Mouse (Mus musculus): ENCODE measurements around the gene Trim41. TPM values are rescaled to one million over a fixed set of nuclear protein-coding genes. Genes with fewer than 3 reads are reported as not detected.

The Trim41 gene
- polyA plus RNA-seq, 1 experiment from 2014 or later, result 7.1 TPM

Other genes starting within 250 kb of the Trim41 start
- gene Rack1, start 17.0 kb downstream of the Trim41 start, polyA plus RNA-seq (2016; fragmentation: Nextera tagmentation; extraction: Ambion mirVana), result 660 and 665 TPM in 2 replicates
- gene Trim7, start 8.8 kb upstream of the Trim41 start, polyA plus RNA-seq (2016; fragmentation: Nextera tagmentation; extraction: Ambion mirVana), result 0.65 and 1.5 TPM in 2 replicates
- 6.9 and 7.0 TPM in 2 replicates for gene Gm12184, start 9.3 kb upstream of the Trim41 start, polyA plus RNA-seq (2016; fragmentation: Nextera tagmentation; extraction: Ambion mirVana)
- gene Irgm1, start 54.3 kb upstream of the Trim41 start, polyA plus RNA-seq (2016; fragmentation: Nextera tagmentation; extraction: Ambion mirVana), result 3.4 and 3.5 TPM in 2 replicates
- gene Gm5431, start 84.9 kb upstream of the Trim41 start, polyA plus RNA-seq (2016; fragmentation: Nextera tagmentation; extraction: Ambion mirVana), result 0.06 TPM in 1 of 2 replicates, not detected in the other
- 2.0 and 2.2 TPM in 2 replicates for gene Psme2b, start 128.8 kb upstream of the Trim41 start, polyA plus RNA-seq (2016; fragmentation: Nextera tagmentation; extraction: Ambion mirVana)
- gene Olfr56, start 161.5 kb upstream of the Trim41 start, polyA plus RNA-seq (2016; fragmentation: Nextera tagmentation; extraction: Ambion mirVana), result not detected in 2 replicates
- 0.43 and 0.49 TPM in 2 replicates for gene 9930111J21Rik1, start 162.0 kb upstream of the Trim41 start, polyA plus RNA-seq (2016; fragmentation: Nextera tagmentation; extraction: Ambion mirVana)
- not detected in 2 replicates for gene Gm12185, start 174.9 kb upstream of the Trim41 start, polyA plus RNA-seq (2016; fragmentation: Nextera tagmentation; extraction: Ambion mirVana)
- 0.18 TPM in 1 of 2 replicates, not detected in the other for gene Tgtp1, start 176.8 kb upstream of the Trim41 start, polyA plus RNA-seq (2016; fragmentation: Nextera tagmentation; extraction: Ambion mirVana)
- 0.10 and 0.19 TPM in 2 replicates for gene 9930111J21Rik2, start 233.9 kb upstream of the Trim41 start, polyA plus RNA-seq (2016; fragmentation: Nextera tagmentation; extraction: Ambion mirVana)
- gene Tgtp2, start 246.9 kb upstream of the Trim41 start, polyA plus RNA-seq (2016; fragmentation: Nextera tagmentation; extraction: Ambion mirVana), result 0.15 TPM in 1 of 2 replicates, not detected in the other

Measured in embryonic facial prominence, embryonic 12.5 days (tissue).